Mouse (Mus musculus) G1E-ER4 (cell line): Measurements from ENCODE around the gene Frmd8. TPM values are rescaled to one million over a fixed set of nuclear protein-coding genes. Genes with fewer than 3 reads are reported as not detected.

ENCODE experiments used
- GATA1 ChIP-seq: IDR thresholded peaks from one replicate; pipeline ENCODE4 v1.8.0; 2012; ENCODE audit warnings: low read length, inconsistent platforms
- polyA plus RNA-seq: library from polyadenylated mRNA; stranded (reverse); fragments of >175 nt; gene quantifications from 2 replicates; pipeline ENCODE4 v1.2.3, GENCODE M21; 2012

Gene Frmd8
- polyA plus RNA-seq: 12.9 and 13.6 TPM in 2 replicates

DNA sequence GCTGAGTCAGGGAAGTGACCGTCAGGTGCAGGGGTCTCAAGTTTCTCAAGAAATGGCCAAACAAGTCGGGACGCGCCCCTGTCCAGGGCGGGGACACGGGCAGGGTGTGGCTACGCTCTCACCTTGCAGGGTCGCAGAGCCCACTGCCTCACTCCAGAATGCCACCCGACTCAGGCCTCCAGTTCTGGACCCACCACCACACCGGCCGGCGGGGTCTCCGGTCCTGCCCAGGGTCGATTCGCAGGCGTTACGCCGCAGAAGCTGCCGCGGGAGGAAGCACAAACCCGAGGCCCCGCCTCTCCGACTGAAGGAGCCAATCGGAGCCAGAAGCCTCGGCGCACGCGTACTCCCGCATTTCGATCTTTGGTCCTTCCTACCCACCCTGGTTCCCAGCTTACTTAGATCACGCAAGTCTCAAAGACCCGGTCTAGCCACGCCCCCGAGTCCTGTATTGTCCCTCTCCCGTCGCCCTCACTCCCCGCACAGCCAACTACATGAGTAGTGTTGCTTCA lies at the start of gene Frmd8:
TSS of gene Frmd8 (minus strand) at position 306 of the 512 bp plus-strand sequence.
- no peak for TF ChIP-seq GATA1

- TF ChIP-seq GATA1: no peak
Observed at GRCm38 (mm10) chr19:5924713-5925093, 49.6 kb upstream of the Frmd8 start, which contains the start of gene Cdc42ep2. Gene Cdc42ep2, minus strand, starts transcription at chr19:5924816.

DNA sequence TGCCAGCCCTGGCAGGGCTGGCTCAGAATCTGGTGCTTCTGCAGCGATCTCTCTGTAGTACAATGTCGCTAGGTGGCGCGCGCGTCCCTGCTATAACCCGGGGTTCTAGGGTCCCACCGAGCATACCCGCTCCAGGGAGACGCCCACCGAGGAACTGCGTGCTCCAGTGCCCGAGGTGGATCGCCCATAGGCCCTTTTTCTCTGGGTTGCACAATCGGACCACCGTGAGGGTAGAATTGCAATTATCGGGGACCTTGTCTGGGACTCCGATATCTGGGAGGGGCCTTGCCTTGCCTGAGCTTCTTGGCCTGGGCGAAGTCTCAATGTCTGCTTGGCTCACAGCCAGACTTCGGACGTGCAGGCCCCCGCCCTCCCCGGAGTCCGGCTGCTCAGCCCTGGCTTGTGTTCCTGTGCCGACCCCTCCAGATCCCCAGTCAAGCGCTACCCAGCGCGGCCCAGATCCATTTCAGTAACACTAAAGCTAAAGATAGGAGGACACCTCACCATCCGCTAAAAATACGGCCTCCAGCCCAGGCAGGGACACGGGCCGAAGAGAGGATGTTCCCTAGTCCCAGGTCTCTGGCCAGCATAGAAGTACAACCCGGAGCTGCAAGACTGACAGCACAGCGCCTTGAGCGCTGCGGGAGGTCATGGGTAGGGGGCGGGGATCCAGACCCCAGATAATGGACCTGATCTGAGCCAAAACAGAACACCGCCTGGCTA lies 49.1 kb upstream of the Frmd8 start:
- no peak for TF ChIP-seq GATA1

- no peak for TF ChIP-seq GATA1
Observed at GRCm38 (mm10) chr19:5922963-5923362, 47.9 kb upstream of the Frmd8 start.

GRCm38 (mm10) chr19:5922119-5922942 lies 47.3 kb upstream of the Frmd8 start:
- TF ChIP-seq GATA1: peak; percentile 74

DNA sequence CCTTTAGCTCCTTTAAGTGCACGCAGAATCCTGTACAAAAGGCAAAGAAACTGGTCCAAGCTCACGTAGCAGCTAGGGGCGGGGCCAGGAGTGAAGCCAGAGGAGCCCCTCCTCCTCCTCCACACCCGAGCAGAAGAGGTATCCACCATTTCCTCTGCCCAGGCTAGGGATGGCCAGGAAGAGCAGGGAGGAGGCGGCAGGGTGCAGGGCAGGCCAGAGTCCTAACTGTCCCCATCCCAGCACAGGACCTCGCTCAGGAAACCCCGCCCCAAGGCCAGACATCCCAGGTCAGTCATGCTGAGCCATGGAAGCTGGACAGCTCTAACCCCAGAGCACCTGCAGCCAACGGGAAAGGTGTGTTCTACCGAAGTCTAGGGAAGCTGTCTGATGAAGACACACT lies 46.6 kb upstream of the Frmd8 start:
- TF ChIP-seq GATA1: no peak

DNA sequence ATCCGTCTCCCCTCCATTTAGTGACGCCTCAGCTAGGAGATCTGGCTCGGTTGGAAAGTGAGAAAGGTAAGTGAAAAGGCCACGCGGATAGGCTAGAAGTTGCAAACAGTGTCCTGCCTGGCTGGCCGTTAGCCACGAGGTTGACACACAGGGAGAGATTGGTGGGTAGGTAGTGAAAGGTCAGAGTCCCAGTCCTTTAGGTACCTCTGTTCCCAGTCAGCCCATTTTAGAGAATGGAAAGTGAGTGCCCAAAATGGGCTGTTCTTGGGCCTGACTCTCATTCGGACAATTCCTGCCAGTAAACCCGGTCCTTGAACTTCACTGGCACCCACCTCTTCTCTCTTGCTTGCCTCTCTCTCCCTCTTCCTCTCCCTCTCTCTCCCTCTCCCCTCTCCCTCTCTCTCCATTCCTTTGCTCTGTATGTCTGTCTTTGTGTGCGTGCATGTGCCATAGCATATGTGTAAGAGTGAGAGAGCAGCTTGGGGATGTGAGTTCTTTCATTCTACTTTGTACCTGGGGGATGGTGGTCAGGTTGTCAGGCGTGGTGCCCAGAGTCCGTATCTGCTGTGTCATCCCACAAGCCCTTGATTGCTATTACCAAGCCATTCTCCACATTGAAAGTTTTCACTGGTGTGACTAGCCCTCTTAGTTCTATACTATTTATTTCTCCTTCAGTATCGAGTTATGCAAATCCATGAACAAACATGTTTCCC lies 38.1 kb upstream of the Frmd8 start, which contains the start of gene Dpf2:
TSS of gene Dpf2 (minus strand) at position 4 of the 713 bp plus-strand sequence.
- TF ChIP-seq GATA1: no peak

DNA sequence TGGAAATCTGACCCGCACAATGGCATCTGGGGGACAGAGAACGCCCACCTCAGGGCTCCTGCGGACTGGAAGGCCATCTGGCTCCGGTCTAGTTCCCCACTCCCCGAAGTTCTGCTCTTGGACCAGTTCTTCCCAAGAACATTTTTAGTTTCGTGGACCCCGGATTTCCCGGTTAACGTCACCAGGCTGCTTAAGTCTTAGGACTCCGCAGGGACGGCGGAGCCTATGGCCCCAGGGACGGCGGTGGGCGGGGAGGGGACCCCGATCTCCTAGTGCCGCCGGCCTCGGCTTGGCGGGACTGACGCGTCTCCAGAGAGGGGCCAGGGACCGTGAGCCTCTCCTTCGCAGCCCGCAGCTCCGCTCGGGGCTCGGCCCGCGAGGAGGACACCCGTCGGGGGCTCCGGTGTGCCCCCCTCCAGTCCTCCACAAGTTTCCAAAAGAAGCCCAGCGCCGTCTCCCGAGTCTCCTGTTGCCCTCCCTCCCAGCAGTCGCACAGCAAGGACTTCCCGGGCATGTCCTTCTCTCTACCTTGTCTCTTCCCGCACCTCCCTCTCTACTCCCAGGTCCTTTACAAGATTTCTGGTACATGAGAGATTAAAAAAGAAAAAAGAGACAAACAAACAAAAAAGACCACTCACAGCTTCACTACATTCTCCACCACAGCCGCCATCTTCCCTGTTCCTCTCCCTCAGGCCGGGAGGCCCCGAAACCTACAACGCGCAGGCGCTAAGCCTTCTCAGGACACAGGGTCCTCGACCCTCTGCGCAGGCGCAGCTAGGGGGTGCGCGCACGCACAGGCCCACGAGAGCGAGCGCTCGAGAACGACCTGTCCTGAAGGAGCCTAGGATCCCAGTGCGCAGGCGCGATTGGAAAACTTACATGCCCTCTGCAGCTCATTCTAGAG lies 37.3 kb upstream of the Frmd8 start:
- no peak for TF ChIP-seq GATA1

DNA sequence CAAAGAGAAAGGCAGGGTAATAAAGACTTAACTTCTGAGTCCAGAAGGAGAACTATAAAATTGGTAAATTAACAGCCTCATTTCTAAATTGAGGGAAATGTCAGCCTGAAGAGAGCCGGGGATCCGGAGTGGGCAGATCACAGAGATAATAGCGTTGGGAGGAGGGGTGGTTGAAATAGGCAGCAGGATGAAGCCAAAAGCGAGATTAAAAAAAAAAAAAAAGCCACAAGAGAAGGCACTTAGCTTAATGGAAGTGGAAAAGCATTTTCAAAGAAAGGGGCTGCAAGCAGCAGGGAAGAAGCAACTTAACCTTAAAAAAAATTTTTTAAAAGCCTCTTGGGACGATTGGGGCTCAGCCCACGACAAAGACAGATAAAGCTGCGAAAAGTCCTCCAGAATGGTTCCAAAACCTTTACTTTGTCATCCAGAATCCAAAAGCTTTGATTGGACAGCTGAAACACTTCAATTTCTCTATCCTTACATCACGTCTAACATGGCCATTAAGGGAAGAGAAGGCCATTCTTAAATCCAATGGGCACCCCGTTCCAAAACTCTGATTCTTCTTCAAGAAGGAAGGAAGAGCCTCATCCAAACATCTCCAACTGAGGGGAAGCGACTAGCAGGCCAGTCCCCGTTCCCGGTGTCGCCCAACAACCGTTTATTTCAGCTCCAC lies 36.5 kb upstream of the Frmd8 start:
- no peak for TF ChIP-seq GATA1

GRCm38 (mm10) chr19:5910221-5910620 lies 35.1 kb upstream of the Frmd8 start:
- no peak for TF ChIP-seq GATA1

GRCm38 (mm10) chr19:5907275-5907674 lies 32.2 kb upstream of the Frmd8 start:
- no peak for TF ChIP-seq GATA1

GRCm38 (mm10) chr19:5894002-5894678 lies 19.1 kb upstream of the Frmd8 start, which contains the start of gene Tigd3:
Gene Tigd3, minus strand, starts transcription at chr19:5894149.
- no peak for TF ChIP-seq GATA1

- no peak for TF ChIP-seq GATA1
Observed at GRCm38 (mm10) chr19:5893282-5894001, 18.4 kb upstream of the Frmd8 start.

GRCm38 (mm10) chr19:5892735-5893134 lies 17.7 kb upstream of the Frmd8 start:
- TF ChIP-seq GATA1: no peak
